Mouse (Mus musculus): ENCODE results near the gene Kcnc1. TPM values are rescaled to one million over a fixed set of nuclear protein-coding genes. Genes with fewer than 3 reads are reported as not detected.
A peak's percentile ranks its signal among the peaks of the same experiment; 100 is the strongest.

Gene Kcnc1
- polyA plus RNA-seq, 1 experiment from 2014 or later: 0.69 TPM

GRCm38 (mm10) chr7:46412823-46413222 lies 16.5 kb downstream of the Kcnc1 start:
- no peaks in the 10 kb centered on the region for H3K9me3 ChIP-seq
- H3K27me3 ChIP-seq (replicated peaks; ENCODE audit: low read depth, poor library complexity, severe bottlenecking): no peaks in the 10 kb centered on the region
- 83% methylated on average over 5 of the region's 5 CpGs for WGBS
- DNase-seq (ENCODE audit: low spot score): no peak
- no peaks in the 10 kb centered on the region for H3K36me3 ChIP-seq (replicated peaks)
- H3K4me3 ChIP-seq: no peak overlapping the region
- 0 out of 2 replicates have a peak, but pooled peaks cover 6% of the 10 kb centered on the region for H3K4me1 ChIP-seq
- H3K27ac ChIP-seq (replicated peaks): no peak overlapping the region

DNA sequence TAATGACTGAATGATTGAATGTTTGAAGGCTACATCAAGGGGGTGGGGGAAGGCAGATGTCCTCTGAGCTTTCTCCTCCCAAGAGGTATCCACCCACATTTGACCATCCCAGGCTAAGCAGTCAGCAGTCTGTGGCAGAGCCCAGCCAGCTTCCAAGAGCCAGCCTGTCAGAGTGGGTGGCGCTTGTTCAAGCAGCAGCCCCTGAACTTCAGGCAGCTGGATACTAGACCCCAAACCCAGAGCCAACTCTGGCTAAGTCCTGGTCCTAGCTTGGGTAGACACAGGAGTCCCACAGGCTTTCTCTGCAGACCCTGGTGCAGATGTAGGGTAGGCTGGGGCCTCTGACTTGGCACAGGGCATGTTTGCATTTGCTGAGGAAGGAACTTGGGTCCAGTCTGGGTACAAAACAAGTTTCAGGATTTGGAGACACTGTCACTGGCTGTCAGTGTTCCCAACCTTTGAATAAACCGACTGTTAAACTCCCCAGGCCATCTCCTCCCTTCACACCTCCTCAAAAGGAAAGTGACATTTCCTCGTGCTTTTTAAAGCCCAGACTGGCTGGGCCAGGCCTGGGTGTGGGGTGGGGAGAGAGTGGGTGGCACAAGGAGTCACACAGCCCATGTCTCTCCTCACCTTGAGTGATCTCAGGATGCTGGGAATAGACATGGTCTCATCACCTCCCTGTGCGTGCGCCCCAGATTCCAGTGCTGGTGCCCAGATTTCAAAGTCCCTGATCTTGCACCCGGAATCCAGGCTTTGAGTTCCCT lies 17.8 kb downstream of the Kcnc1 start:
- Histone ChIP-seq H3K27ac (replicated peaks) (no peak overlapping the region), H3K4me3 (no peak overlapping the region), H3K27me3 (replicated peaks; ENCODE audit: low read depth, poor library complexity, severe bottlenecking) (no peaks in the 10 kb centered on the region), H3K9me3 (no peaks in the 10 kb centered on the region), H3K4me1 (0 out of 2 replicates have a peak, but pooled peaks cover under 1% of the 10 kb centered on the region), H3K36me3 (replicated peaks) (no peaks in the 10 kb centered on the region)
- DNase-seq (ENCODE audit: low spot score): no peak
- 74% methylated on average over 6 of the region's 6 CpGs for WGBS

DNA sequence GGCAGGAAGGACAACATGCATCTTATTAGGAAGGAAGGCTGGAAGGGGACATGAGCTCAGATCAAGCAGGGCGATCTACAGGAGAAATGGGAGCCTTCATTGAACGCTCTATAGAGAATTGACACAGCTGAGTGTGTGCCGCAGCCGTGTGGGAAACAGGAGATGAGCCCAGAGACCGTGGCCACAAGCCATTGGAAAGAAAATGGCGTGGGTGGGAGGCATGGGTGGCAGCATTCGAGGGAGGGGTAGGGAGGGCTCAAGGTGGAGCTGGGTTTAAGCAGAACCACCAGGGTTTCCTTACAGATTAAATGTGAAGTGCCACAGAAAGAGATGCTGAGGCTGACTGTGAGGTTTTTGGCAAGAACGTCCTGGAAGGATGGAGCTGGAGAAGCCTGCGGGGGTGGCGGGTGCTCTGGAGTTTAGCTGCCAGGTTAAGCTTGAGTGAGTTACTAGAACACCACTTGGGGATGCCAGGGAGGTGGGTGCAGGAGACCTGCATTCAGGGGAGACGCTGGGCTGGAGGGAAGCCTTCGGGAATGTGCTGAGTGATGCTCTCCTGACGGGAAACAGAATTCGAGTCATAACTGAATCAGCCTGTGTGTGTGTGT lies 19.6 kb downstream of the Kcnc1 start:
- Histone ChIP-seq H3K27me3 (replicated peaks; ENCODE audit: low read depth, poor library complexity, severe bottlenecking) (no peaks in the 10 kb centered on the region), H3K27ac (replicated peaks) (no peak overlapping the region), H3K4me3 (no peak overlapping the region), H3K9me3 (no peaks in the 10 kb centered on the region), H3K4me1 (no peaks in the 10 kb centered on the region), H3K36me3 (replicated peaks) (no peaks in the 10 kb centered on the region)
- 81% methylated on average over 14 of the region's 14 CpGs for WGBS
- no peak for DNase-seq (ENCODE audit: low spot score)

GRCm38 (mm10) chr7:46417467-46417866 lies 21.2 kb downstream of the Kcnc1 start:
- Histone ChIP-seq H3K36me3 (replicated peaks) (no peaks in the 10 kb centered on the region), H3K27ac (replicated peaks) (no peak overlapping the region), H3K9me3 (no peaks in the 10 kb centered on the region), H3K4me1 (peaks cover 9% of the 10 kb centered on the region), H3K27me3 (replicated peaks; ENCODE audit: low read depth, poor library complexity, severe bottlenecking) (no peaks in the 10 kb centered on the region), H3K4me3 (no peak overlapping the region)
- WGBS: 79% methylated on average over 7 of the region's 7 CpGs
- no peak for DNase-seq (ENCODE audit: low spot score)

GRCm38 (mm10) chr7:46418102-46418622 lies 21.9 kb downstream of the Kcnc1 start:
- 75% methylated on average over 16 of the region's 16 CpGs for WGBS
- Histone ChIP-seq H3K9me3 (no peaks in the 10 kb centered on the region), H3K36me3 (replicated peaks) (no peaks in the 10 kb centered on the region), H3K4me3 (no peak overlapping the region), H3K4me1 (peaks cover 16% of the 10 kb centered on the region), H3K27me3 (replicated peaks; ENCODE audit: low read depth, poor library complexity, severe bottlenecking) (no peaks in the 10 kb centered on the region), H3K27ac (replicated peaks) (no peak overlapping the region)
- DNase-seq (ENCODE audit: low spot score): no peak

DNA sequence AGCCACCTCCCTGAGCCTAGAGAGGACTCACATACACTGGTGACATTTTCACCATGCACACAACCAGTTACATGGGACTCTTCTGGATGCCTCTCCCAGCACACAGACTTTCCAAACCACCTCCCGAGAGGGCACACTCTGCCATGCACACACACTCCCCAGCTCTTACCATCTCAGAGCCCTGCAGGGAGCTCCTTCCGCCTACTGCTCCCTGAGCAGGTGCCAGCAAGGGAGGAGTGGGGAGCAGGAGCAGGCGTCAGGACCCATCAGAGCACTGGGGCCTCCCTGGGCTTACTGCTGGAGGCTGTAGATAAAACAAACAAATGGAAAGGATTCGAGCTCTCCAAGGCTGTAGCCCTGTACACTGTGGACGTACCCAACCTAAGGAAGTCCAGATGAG lies 25.2 kb downstream of the Kcnc1 start:
- Histone ChIP-seq H3K4me3 (no peak overlapping the region), H3K36me3 (replicated peaks) (no peaks in the 10 kb centered on the region), H3K27me3 (replicated peaks; ENCODE audit: low read depth, poor library complexity, severe bottlenecking) (no peaks in the 10 kb centered on the region), H3K27ac (replicated peaks) (no peak overlapping the region), H3K4me1 (peaks cover 17% of the 10 kb centered on the region), H3K9me3 (no peaks in the 10 kb centered on the region)
- 56% methylated on average over 5 of the region's 5 CpGs for WGBS
- no peak for DNase-seq (ENCODE audit: low spot score)

- no peak for DNase-seq (ENCODE audit: low spot score)
- Histone ChIP-seq H3K27ac (replicated peaks) (no peak overlapping the region), H3K4me3 (no peak overlapping the region), H3K4me1 (peaks cover 17% of the 10 kb centered on the region), H3K9me3 (no peaks in the 10 kb centered on the region), H3K36me3 (replicated peaks) (no peaks in the 10 kb centered on the region), H3K27me3 (replicated peaks; ENCODE audit: low read depth, poor library complexity, severe bottlenecking) (no peaks in the 10 kb centered on the region)
- 76% methylated on average over 8 of the region's 8 CpGs for WGBS
Measured at GRCm38 (mm10) chr7:46422052-46422763, 25.9 kb downstream of the Kcnc1 start.

DNA sequence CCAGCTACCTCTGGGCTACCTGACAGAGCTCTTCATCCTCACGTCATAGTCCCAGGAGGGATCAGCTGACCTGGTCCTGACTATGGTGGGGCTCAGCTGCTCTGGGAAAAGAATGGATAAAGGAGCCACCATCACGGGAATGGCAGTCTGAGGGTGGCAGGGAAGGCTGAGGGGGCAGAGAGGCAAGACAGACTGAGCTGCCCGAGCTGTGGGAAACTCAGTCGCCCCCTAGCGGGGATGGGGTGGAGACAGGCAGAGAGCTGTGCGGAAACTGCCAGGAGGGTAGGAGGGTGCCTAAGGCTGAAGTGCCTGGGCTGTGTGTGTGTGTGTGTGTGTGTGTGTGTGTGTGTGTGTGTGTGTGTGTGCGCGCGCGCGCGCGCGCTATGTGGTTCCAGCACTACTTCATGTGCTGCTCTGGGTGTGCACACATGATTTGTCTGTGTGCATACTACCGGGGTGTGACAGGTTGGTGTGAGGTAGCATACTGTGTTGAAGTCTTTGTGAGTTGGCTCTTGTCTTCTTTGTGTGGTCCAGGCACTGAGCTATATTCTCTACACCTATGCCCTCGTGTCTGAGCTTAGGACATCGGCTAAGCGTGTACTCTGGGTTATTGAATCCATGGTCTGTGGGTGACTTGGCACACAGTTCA lies 26.6 kb downstream of the Kcnc1 start:
- no peaks in the 10 kb centered on the region for H3K27me3 ChIP-seq (replicated peaks; ENCODE audit: low read depth, poor library complexity, severe bottlenecking)
- peaks cover 17% of the 10 kb centered on the region for H3K4me1 ChIP-seq
- H3K4me3 ChIP-seq: no peak overlapping the region
- DNase-seq (ENCODE audit: low spot score): peak; percentile 75
- no peak overlapping the region for H3K27ac ChIP-seq (replicated peaks)
- WGBS: 53% methylated on average over 18 of the region's 18 CpGs
- no peaks in the 10 kb centered on the region for H3K9me3 ChIP-seq
- H3K36me3 ChIP-seq (replicated peaks): no peaks in the 10 kb centered on the region

DNA sequence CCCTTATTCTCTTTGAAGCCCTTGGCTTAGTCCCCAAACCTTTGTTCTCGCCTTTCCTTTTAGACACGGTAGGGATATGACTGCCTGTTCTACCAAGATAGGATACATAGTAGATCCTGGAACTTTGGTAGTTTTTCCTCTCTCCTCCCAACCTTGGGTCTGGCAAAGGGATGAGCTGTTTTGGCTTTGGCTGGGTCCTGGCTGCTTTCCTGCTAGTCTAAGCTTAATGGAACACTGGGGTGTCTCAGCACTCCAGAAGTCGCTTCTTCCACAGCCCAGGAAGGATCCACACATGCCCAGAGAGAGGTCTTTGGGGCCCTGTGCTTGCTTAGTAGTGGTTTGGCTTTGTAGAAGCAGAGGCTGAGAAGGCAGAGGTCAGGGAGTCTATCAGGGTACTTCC lies 27.7 kb downstream of the Kcnc1 start:
- H3K4me3 ChIP-seq: no peak overlapping the region
- no peaks in the 10 kb centered on the region for H3K9me3 ChIP-seq
- no peaks in the 10 kb centered on the region for H3K36me3 ChIP-seq (replicated peaks)
- no peak overlapping the region for H3K27ac ChIP-seq (replicated peaks)
- H3K4me1 ChIP-seq: peaks cover 17% of the 10 kb centered on the region
- WGBS: 75% methylated on average over 3 of the region's 3 CpGs
- DNase-seq (ENCODE audit: low spot score): no peak
- H3K27me3 ChIP-seq (replicated peaks; ENCODE audit: low read depth, poor library complexity, severe bottlenecking): no peaks in the 10 kb centered on the region

DNA sequence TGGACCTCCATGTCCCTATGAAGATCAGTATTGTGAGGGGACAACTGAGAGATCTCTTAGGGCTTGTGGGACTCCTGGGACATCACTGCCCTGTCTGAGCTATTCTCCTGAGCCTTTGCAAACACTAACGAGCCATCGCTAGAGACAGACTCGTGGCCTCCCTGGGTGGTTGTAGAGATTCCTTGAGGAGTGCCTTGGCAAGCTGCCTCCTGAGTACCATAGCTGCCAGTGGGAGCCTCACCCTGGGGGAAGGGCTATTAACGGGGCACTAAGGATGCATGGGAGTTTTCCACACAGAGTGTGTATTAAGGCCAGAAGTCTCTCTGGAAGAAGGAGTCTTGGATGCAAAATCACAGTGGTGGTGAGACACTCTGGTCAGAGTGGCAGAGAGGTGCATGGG lies 28.7 kb downstream of the Kcnc1 start:
- DNase-seq (ENCODE audit: low spot score): no peak
- peaks cover 17% of the 10 kb centered on the region for H3K4me1 ChIP-seq
- 78% methylated on average over 4 of the region's 4 CpGs for WGBS
- H3K27me3 ChIP-seq (replicated peaks; ENCODE audit: low read depth, poor library complexity, severe bottlenecking): no peaks in the 10 kb centered on the region
- no peaks in the 10 kb centered on the region for H3K9me3 ChIP-seq
- no peak overlapping the region for H3K27ac ChIP-seq (replicated peaks)
- no peaks in the 10 kb centered on the region for H3K36me3 ChIP-seq (replicated peaks)
- H3K4me3 ChIP-seq: no peak overlapping the region

GRCm38 (mm10) chr7:46433874-46434273 lies 37.6 kb downstream of the Kcnc1 start:
- DNase-seq (ENCODE audit: low spot score): no peak
- no peaks in the 10 kb centered on the region for H3K36me3 ChIP-seq (replicated peaks)
- no peaks in the 10 kb centered on the region for H3K9me3 ChIP-seq
- no peak overlapping the region for H3K4me3 ChIP-seq
- H3K27ac ChIP-seq (replicated peaks): no peak overlapping the region
- H3K27me3 ChIP-seq (replicated peaks; ENCODE audit: low read depth, poor library complexity, severe bottlenecking): no peaks in the 10 kb centered on the region; the same call in 1 of the 2 replicates
- H3K4me1 ChIP-seq: peaks cover 3% of the 10 kb centered on the region; the same call in 1 of the 2 replicates
- 80% methylated on average over 5 of the region's 5 CpGs for WGBS

DNA sequence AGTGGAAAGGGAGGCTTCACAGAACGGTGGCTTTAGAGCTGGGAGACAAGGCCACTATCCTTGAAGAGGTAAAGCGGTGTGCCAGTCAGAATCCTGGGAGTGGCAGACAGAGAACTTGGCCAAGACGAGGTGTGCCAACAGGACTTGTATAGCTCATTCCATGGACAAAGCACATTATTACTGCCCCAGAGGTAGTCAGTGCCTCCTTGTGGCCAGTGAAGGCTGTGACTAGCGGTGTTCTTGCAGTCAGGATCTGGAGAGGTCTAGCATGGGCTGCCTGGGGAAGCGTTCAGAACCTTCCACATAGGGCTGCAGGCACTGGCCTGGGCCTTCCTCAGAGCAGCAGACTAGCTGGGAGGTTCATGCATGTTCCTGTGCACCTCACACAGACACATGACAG lies 39.5 kb downstream of the Kcnc1 start:
- H3K4me3 ChIP-seq: no peak overlapping the region
- no peaks in the 10 kb centered on the region for H3K36me3 ChIP-seq (replicated peaks)
- H3K27me3 ChIP-seq (replicated peaks; ENCODE audit: low read depth, poor library complexity, severe bottlenecking): no peaks in the 10 kb centered on the region; the same call in 1 of the 2 replicates
- WGBS: 90% methylated on average over 5 of the region's 5 CpGs
- H3K4me1 ChIP-seq: peaks cover 3% of the 10 kb centered on the region; the same call in 1 of the 2 replicates
- H3K9me3 ChIP-seq: no peaks in the 10 kb centered on the region
- H3K27ac ChIP-seq (replicated peaks): no peak overlapping the region
- no peak for DNase-seq (ENCODE audit: low spot score)
